Mouse (Mus musculus) cerebellum, adult 9-11 months (tissue): ENCODE results near the gene Tmem151a.

Experiments
- DNase-seq: peaks from one replicate; pipeline ENCODE4 v3.0.0; 2022

Gene Tmem151a

GRCm38 (mm10) chr19:5094243-5094632 is 8.9 kb upstream of the Tmem151a start:
- DNase-seq = peak; percentile 94

DNA sequence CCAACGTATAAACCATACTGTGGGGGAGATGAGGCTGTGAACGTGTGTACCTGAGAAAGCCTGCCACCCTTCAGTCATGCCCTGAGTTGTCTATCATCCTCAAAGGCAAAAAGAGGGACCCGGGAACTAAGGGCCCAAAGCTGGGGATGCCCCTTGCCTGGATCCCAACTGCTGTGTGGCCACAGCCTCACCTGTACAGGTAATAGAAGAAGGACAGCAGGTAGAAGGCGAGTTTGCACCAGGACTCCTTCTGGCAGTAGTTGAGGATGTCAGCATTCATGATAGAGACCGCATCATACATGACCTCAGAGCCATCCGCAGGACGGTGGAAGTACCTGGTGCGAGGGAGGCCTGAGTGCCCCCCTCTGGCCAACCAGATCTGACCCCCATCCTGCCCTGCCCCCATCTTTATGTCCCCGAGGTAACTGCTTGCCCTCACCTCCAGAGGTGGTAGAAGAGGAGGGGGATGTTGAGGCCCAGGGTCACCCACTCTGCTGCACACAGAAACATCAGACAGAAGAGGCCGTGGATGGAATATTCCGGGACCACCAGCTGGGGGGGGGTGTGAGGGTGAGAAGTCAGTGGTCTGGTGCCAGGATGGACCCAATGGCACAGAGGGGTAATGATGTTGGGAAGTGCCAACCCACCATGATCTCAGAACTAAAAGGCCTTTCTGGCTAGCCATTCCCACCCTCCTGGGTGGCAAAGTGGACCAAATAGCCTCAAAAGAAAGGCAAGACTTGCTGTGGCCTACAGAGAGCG is 8.3 kb upstream of the Tmem151a start:
- peak; percentile 77 for DNase-seq

DNA sequence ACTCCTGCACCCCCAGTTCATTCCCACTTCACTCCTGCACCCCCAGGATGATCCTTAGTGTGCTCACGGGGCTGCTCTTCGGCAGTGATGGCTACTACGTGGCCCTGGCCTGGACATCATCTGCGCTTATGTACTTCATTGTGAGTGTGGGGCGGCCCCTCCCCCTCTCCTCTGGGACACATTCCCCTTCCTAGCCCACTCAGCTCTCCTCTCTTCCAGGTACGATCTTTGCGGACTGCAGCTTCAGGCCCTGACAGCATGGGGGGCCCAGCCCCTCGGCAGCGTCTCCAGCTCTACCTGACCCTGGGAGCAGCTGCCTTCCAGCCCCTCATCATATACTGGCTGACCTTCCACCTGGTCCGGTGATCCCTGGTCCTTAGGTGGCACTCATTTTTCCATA is 6.8 kb upstream of the Tmem151a start:
- peak; percentile 58 for DNase-seq

DNA sequence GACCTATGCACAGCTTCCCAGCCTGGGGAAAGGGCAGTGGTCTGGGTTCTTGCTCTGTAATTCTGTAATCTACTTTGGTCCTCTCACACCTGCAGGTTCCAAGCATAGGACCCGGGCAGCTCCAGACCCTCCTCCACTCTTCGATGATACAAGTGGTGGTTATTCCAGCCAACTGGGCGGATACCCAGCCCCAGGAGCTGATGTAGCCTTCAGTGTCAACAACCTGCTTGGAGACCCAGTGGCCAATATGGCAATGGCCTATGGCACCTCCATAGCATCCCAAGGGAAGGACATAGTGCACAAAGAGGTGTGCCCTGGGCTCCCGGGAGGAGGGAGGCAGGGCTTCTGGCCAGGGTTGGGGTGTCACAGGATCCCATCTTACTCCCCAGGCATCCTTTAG is 4.0 kb upstream of the Tmem151a start:
- peak; percentile 68 for DNase-seq

DNA sequence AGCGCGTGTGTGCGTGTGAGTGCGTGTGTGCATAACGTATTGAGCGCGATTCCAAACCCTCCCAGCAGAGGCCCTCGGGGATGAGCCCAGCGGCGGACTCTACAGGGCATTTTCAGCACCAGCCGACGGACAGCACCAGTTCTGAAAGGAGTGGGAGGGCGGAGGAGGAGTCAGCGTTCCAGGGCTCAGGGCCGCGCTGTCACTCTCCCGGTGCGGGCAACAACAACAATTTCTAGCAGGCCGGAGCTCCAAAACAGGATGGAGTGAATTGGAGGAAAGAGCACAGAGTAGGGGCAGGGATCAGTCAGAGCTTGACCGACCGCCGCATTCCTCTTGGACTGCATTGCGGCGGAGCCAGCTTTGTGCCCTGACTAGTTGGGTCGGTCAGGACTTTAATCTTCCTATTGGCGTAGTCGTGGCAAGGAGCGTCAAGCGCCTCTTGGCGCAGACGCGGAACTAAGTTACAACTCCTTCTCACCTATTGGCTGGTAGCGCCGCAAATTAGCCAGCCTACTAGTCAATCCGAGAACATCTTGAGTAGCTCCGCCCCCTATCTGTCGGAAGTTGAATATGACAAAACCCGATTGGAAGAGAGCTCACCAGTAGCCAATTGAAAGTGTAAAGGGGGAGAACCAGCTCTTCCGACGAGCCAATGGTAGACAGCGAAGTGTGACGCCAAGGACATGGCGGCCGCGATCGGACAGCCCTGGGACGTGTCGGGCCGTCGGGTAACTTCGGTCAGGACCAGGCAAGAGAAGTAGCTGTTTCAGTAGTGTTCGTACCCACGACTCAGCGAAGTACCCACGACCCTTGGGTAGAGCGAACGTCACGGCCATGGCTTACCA is 2.8 kb upstream of the Tmem151a start, which contains the start of gene Yif1a:
Yif1a (plus strand) TSS at position 655 of the 845 bp plus-strand sequence.
- peak; percentile 99 for DNase-seq

- DNase-seq = peak; percentile 29
These were observed 1.2 kb upstream of the Tmem151a start for GRCm38 (mm10) chr19:5086533-5086932.

- DNase-seq = no peak
These were observed 542 bp downstream of the Tmem151a start for GRCm38 (mm10) chr19:5084834-5085144.

DNA sequence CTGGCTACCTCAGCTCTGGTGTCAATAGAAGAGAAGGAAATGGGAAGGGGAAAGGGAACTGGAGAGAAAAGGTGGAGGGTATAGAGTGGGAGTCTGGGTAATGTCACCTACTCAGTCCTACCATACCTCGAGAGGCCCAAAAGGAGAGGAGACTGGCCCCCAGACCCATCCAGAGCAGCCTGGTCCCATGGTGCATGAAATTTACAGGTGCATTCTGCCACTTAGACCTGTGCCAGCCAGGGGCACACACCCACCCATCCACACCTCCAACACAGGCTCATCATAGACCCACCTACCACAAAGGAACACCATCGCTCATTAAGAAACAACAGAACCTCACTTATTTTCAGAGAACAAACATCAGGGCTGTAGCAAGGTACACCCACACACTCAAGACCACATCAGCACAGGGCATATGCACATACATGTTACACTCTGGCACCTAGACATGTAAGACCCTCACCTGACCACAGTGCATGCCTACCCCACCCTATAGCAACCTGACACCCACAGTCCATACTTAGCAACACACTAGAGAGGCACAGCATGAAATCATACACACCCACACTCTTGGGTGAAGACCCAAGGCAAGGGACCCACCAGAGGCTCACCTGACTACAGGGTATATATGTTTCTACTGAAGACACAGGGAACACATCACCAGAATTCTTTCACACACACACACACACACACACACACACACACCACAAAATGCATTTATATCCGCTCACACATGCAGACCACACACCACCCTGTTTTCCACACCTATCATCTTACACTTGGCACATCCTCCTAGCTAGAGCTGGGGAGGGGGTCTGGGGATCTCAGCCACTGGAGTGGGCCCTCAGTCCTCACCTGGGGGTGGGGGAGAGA is 1.1 kb downstream of the Tmem151a start:
- DNase-seq = peak; percentile 57

DNA sequence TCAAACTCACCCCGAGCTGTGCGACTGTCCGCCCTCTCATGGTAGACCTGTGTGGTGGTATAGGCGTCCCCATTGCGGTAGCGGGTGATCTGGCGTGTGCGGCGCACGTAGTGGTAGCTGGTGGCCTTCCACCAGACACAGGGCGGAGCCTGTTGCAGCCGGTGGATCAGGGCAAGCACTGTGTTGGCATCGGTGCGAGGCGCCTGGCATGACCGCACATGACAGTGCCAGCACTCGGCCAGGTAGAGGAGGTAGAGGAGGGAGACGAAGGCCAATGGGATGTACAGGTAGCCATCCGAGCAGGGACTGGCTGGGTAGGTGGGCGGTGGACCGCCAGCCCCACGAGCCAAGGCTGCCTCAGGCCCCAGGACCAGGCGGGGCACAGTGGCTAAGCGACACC is 2.7 kb downstream of the Tmem151a start:
- DNase-seq = peak; percentile 72

GRCm38 (mm10) chr19:5082005-5082404 is 3.3 kb downstream of the Tmem151a start:
- DNase-seq = peak; percentile 62

DNA sequence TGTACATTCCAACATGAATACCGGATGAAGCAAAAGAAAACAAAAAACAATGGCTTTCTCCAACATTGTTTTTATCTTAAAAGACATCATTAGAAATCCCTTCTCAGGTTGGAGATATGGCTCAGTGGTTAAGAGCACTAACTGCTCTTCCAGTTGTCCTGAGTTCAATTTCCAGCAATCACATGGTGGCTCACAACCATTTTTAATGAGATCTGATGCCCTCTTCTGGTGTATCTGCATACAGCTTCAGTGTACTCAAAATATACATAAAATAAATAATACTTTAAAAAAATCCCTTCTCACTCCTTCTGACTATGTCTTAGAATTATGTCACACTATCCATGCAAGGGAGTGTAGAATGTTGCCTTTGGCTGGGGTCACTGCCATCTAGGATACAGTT is 6.1 kb downstream of the Tmem151a start:
- no peak for DNase-seq

- DNase-seq = no peak
These were observed 11.8 kb downstream of the Tmem151a start for GRCm38 (mm10) chr19:5073518-5073917.

DNA sequence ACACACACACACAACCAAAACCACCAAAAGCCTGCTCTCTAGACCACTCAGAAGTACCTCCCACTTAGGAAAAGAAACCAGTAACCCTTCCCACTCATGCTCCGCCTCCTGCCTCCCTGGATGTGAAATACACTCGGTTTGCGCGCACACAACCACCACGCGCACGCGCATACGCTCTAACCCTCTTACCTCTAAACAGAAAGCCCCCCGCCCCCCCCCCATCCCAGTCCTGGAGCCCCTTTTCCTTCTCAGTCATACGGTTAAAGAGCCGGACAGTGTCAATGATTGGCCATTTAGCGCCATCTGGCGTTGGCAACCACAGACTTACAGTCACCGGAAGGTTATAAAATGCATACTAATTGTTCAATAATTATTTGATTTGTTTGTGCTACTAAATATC is 12.3 kb downstream of the Tmem151a start:
- peak; percentile 47 for DNase-seq

DNA sequence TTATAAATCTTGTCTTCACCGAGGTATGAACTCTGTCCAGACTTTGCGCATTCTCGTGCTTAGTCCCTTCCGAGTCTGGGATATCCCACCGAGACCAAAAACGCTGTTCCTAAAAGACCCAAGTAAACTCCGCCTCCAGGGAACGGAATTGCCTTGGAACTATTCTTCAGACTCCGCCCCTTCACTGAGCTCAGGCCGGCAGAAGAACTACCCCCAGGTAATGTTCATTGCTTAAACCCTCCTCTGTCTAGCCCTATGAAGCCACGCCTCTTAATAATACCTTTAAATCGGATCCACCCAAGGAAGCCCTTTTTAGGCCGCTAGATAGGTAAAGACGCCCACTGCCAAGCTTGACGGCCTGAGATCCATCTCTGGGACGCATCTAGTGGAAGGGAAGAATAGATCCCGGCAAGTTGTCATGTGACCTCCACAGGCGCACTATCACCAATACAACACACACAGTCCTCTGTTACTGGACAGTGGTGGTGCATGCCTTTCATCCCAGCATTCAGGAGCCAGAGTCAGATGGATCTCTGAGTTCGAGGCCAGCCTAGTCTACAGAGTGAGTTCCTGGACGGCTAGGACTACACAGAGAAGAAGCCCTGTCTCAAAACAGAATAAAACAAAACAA is 12.8 kb downstream of the Tmem151a start:
- DNase-seq = peak; percentile 34

- peak; percentile 71 for DNase-seq
These were observed 13.6 kb downstream of the Tmem151a start for GRCm38 (mm10) chr19:5071545-5072369.

- peak; percentile 41 for DNase-seq
These were observed 14.3 kb downstream of the Tmem151a start for GRCm38 (mm10) chr19:5071077-5071476.

- peak; percentile 34 for DNase-seq
These were observed 15.4 kb downstream of the Tmem151a start for GRCm38 (mm10) chr19:5069978-5070377.

DNA sequence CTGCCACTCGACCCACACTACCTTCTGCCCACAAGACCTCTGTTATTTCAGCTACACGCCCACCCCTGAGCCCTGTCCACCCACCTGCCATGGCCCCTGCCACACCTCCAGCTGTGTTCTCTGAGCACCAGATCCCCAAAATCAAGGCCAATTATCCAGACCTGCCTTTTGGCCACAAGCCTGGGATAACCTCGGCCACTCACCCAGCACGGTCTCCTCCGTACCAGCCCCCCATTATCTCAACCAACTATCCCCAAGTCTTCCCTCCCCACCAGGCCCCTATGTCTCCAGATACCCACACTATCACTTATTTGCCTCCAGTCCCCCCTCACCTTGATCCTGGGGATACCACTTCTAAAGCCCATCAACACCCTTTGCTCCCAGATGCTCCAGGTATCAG is 15.8 kb downstream of the Tmem151a start:
- DNase-seq = peak; percentile 36

GRCm38 (mm10) chr19:5068570-5069234 is 16.6 kb downstream of the Tmem151a start:
- DNase-seq = peak; percentile 52

- DNase-seq = peak; percentile 42
These were observed 17.3 kb downstream of the Tmem151a start, which contains the start of gene Cd248 for GRCm38 (mm10) chr19:5067867-5068569. TSS of gene Cd248 (plus strand) at chr19:5068078.
